Mouse (Mus musculus) forebrain, embryonic 10.5 days (tissue): ENCODE results near the gene Kremen2. TPM values are rescaled to one million over a fixed set of nuclear protein-coding genes. Genes with fewer than 3 reads are reported as not detected.

Experiments used
- DNase-seq: peaks from one replicate; pipeline ENCODE4 v3.0.0-alpha.2; 2017; ENCODE audit warnings: low spot score; ENCODE audit errors: extremely low spot score
- H3K27ac ChIP-seq: fragments of 300-500 bp; sonication (generic); 2 replicates; pipeline ENCODE4 v1.5.1; 2016; ENCODE audit warnings: mild to moderate bottlenecking
- H3K27me3 ChIP-seq: fragments of 300-500 bp; sonication (generic); 2 replicates; pipeline ENCODE4 v1.6.1; 2016; ENCODE audit warnings: mild to moderate bottlenecking; ENCODE audit not compliant: poor library complexity, severe bottlenecking
- H3K36me3 ChIP-seq: fragments of 300-500 bp; sonication (generic); replicated peaks from 2 replicates; pipeline ENCODE4 v1.6.1; 2016; ENCODE audit warnings: mild to moderate bottlenecking, moderate library complexity
- H3K4me1 ChIP-seq: fragments of 300-500 bp; sonication (generic); 2 replicates; pipeline ENCODE4 v1.6.1; 2016
- H3K4me3 ChIP-seq: fragments of 300-500 bp; sonication (generic); 2 replicates; pipeline ENCODE4 v1.5.1; 2016; ENCODE audit warnings: mild to moderate bottlenecking, moderate library complexity
- H3K9me3 ChIP-seq: fragments of 300-500 bp; sonication (generic); 2 replicates; pipeline ENCODE4 v1.6.1; 2016; ENCODE audit warnings: mild to moderate bottlenecking, moderate library complexity
- WGBS: fragments of 180-500 bp; shearing (Covaris S2); methylation state at CpG from one replicate; pipeline ENCODE4 v1.1.7; 2016; 5-methylcytosine and 5-hydroxymethylcytosine counted together
- polyA plus RNA-seq: library from polyadenylated mRNA; unstranded; fragments of >200 nt; fragmentation: Nextera tagmentation; extraction: Ambion mirVana; gene quantifications from 2 replicates; pipeline ENCODE4 v1.2.1, GENCODE M21; 2016

The Kremen2 gene
- polyA plus RNA-seq, 1 experiment from 2014 or later, result 2.9 TPM

- Histone ChIP-seq H3K4me3 (no peak overlapping the region), H3K27me3 (0 out of 2 replicates have a peak, but pooled peaks cover 10% of the 10 kb centered on the region), H3K27ac (no peak overlapping the region), H3K36me3 (no peaks in the 10 kb centered on the region), H3K4me1 (0 out of 2 replicates have a peak, but pooled peaks cover 3% of the 10 kb centered on the region), H3K9me3 (no peaks in the 10 kb centered on the region)
- 6% methylated on average over 1 of the region's 1 CpGs for WGBS
- DNase-seq, result no peak
These were observed 26.2 kb downstream of the Kremen2 start for GRCm38 (mm10) chr17:23719455-23719854.

- DNase-seq, result no peak
- WGBS, result 54% methylated on average over 2 of the region's 2 CpGs
- H3K4me1 ChIP-seq, result 0 out of 2 replicates have a peak, but pooled peaks cover 3% of the 10 kb centered on the region
- H3K27me3 ChIP-seq, result no peaks in the 10 kb centered on the region
- H3K36me3 ChIP-seq, result no peaks in the 10 kb centered on the region
- no peak overlapping the region for H3K4me3 ChIP-seq
- H3K27ac ChIP-seq, result no peak overlapping the region
- H3K9me3 ChIP-seq, result no peaks in the 10 kb centered on the region
These were observed 28.6 kb downstream of the Kremen2 start for GRCm38 (mm10) chr17:23717003-23717402.

DNA sequence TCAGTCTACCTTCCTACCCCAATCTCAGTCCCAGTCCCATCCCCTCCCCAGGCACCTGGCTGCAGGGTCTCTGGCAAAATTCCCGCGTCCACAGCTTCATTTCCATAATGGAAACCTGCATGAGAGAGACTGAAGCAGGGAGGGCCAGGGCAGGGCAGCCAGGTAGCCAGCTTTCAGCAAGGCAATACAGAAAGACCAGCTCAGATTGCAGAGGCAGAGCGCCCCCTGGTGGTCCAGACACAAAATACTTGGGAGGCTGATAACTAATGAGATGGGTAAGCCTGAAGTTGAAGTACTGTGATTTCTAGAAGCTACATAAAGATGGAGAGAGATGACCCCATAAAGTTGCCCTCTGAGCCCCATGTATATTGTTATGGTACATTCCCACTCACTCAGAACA lies 39.4 kb downstream of the Kremen2 start:
- no peaks in the 10 kb centered on the region for H3K36me3 ChIP-seq
- H3K27ac ChIP-seq, result no peak overlapping the region
- H3K27me3 ChIP-seq, result peaks cover 34% of the 10 kb centered on the region
- no peaks in the 10 kb centered on the region for H3K9me3 ChIP-seq
- peak; percentile 83 for DNase-seq
- no peak overlapping the region for H3K4me3 ChIP-seq
- H3K4me1 ChIP-seq, result peaks cover 9% of the 10 kb centered on the region; the same call in 1 of the 2 replicates
- 0% methylated on average over 3 of the region's 3 CpGs for WGBS

- H3K27me3 ChIP-seq, result peaks cover 40% of the 10 kb centered on the region
- peaks cover 9% of the 10 kb centered on the region; the same call in 1 of the 2 replicates for H3K4me1 ChIP-seq
- no peaks in the 10 kb centered on the region for H3K9me3 ChIP-seq
- 74% methylated on average over 7 of the region's 7 CpGs for WGBS
- H3K36me3 ChIP-seq, result no peaks in the 10 kb centered on the region
- H3K4me3 ChIP-seq, result no peak overlapping the region
- H3K27ac ChIP-seq, result no peak overlapping the region
- DNase-seq, result no peak
These were observed 40.0 kb downstream of the Kremen2 start for GRCm38 (mm10) chr17:23705525-23706104.

DNA sequence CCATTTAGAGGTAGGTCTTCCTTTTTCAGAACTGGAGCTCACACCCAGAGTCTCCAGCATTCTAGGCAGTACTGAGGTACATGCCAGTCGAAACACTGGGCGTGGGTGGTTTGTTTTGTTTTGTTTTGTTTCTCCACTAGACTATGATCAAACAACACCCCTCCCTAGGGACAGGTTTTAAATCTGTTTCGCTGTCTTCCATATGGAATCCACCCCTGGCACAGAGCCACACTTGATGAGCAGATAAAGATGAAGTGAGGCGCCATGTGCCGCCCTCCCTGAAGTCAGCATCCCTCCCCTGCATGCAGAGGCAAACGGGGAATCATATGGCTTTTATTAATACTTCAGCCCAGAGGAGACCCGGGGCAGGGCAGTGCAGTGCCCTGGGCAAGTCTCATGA lies 40.9 kb downstream of the Kremen2 start:
- WGBS, result 65% methylated on average over 7 of the region's 7 CpGs
- H3K36me3 ChIP-seq, result no peaks in the 10 kb centered on the region
- no peak for DNase-seq
- H3K4me1 ChIP-seq, result peaks cover 13% of the 10 kb centered on the region
- H3K27me3 ChIP-seq, result peaks cover 44% of the 10 kb centered on the region
- H3K27ac ChIP-seq, result no peak overlapping the region
- no peaks in the 10 kb centered on the region for H3K9me3 ChIP-seq
- no peak overlapping the region for H3K4me3 ChIP-seq

DNA sequence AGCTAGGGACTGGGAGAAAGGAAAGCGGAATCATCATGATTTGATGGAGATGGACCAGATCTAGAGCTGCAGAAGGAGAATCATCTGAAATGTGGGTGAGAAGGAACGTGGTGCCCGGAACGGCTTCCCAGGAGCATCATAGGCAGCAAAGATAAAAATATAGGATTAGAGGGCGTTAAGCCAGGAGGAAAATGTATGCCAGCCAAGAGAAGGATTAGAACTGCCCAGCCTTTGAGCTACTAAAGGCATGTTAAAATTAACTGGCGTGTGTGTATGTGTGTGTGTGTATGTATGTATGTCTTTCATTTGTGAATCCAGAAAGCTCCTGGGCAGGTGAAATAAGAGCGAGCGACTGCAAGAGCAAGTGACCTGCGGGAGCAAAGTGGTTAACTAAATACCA lies 42.3 kb downstream of the Kremen2 start:
- peaks cover 55% of the 10 kb centered on the region for H3K27me3 ChIP-seq

GRCm38 (mm10) chr17:23700079-23700478 lies 45.6 kb downstream of the Kremen2 start:
- WGBS, result 0% methylated on average over 25 of the region's 28 CpGs
- Histone ChIP-seq H3K9me3 (no peaks in the 10 kb centered on the region), H3K4me3 (peak overlapping the region; percentile 77), H3K36me3 (no peaks in the 10 kb centered on the region), H3K27ac (peak overlapping the region; percentile 51; the same call in 1 of the 2 replicates), H3K27me3 (peaks cover 71% of the 10 kb centered on the region), H3K4me1 (peaks cover 31% of the 10 kb centered on the region)
- DNase-seq, result peak; percentile 87

More for the DNA sequence above, 42.3 kb downstream of the Kremen2 start:
- 83% methylated on average over 9 of the region's 9 CpGs for WGBS
- Histone ChIP-seq H3K4me1 (peaks cover 25% of the 10 kb centered on the region), H3K4me3 (no peak overlapping the region), H3K9me3 (no peaks in the 10 kb centered on the region), H3K27ac (no peak overlapping the region), H3K36me3 (no peaks in the 10 kb centered on the region)
- no peak for DNase-seq

GRCm38 (mm10) chr17:23699131-23700077 lies 46.2 kb downstream of the Kremen2 start:
- no peak for DNase-seq
- Histone ChIP-seq H3K4me3 (peak overlapping the region; percentile 77), H3K4me1 (peaks cover 32% of the 10 kb centered on the region), H3K27ac (peak overlapping the region; percentile 51; the same call in 1 of the 2 replicates), H3K9me3 (no peaks in the 10 kb centered on the region), H3K27me3 (peaks cover 68% of the 10 kb centered on the region), H3K36me3 (no peaks in the 10 kb centered on the region)
- WGBS, result under 1% methylated on average over 88 of the region's 101 CpGs

DNA sequence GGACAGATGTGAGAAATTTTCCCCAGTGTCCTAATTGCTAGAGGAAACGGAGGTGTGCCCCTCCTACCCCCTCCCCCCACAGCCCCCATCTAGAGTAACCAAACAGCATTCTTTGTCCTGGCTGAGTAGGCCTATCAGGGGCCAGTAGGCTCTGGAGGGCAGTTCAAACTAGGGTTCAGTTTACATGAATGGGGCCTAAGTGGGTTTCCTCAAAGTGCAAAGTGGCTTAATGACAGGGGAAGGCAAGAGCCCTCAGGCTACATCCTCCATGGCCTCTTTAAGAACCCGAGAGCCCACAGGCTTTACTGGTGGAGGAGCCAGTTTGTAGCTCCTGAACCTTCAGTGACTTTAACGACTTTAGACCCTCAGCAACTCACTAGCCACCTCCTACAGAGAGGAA lies 49.8 kb downstream of the Kremen2 start:
- H3K27ac ChIP-seq, result no peak overlapping the region
- no peak for DNase-seq
- peaks cover 32% of the 10 kb centered on the region for H3K4me1 ChIP-seq
- 5% methylated on average over 3 of the region's 3 CpGs for WGBS
- H3K36me3 ChIP-seq, result no peaks in the 10 kb centered on the region
- H3K4me3 ChIP-seq, result no peak overlapping the region
- H3K9me3 ChIP-seq, result no peaks in the 10 kb centered on the region
- H3K27me3 ChIP-seq, result peaks cover 46% of the 10 kb centered on the region

GRCm38 (mm10) chr17:23694491-23694890 lies 51.1 kb downstream of the Kremen2 start:
- H3K27ac ChIP-seq, result no peak overlapping the region
- H3K4me1 ChIP-seq, result peaks cover 23% of the 10 kb centered on the region
- no peak for DNase-seq
- H3K27me3 ChIP-seq, result peaks cover 33% of the 10 kb centered on the region
- 85% methylated on average over 1 of the region's 1 CpGs for WGBS
- no peaks in the 10 kb centered on the region for H3K36me3 ChIP-seq
- no peak overlapping the region for H3K4me3 ChIP-seq
- H3K9me3 ChIP-seq, result no peaks in the 10 kb centered on the region
